Mouse (Mus musculus) ZHBTc4 (cell line): ENCODE measurements at regions not wholly inside any gene's neighbourhood (a gene's known extent, or its start where the extent isn't known, plus 50 kb on each side); places are given as distances from the start of the nearest gene placed in this dataset.

Experiments used
- DNase-seq: peaks from one replicate; pipeline ENCODE4 v3.0.0-alpha.2; 2011; ENCODE audit warnings: low read depth, low spot score

- no peak for DNase-seq
Observed at GRCm38 (mm10) chr2:137591551-137591950, 475.1 kb upstream of the Jag1 start.

- no peak for DNase-seq
Observed at GRCm38 (mm10) chr2:137581491-137581890, 465.0 kb upstream of the Jag1 start.

- DNase-seq = no peak
Observed at GRCm38 (mm10) chr2:137575750-137576149, 459.3 kb upstream of the Jag1 start.

GRCm38 (mm10) chr2:137574845-137575449 is 458.5 kb upstream of the Jag1 start:
- no peak for DNase-seq

- DNase-seq = no peak
Observed at GRCm38 (mm10) chr2:137571146-137571545, 454.7 kb upstream of the Jag1 start.

GRCm38 (mm10) chr2:137566619-137567018 is 450.2 kb upstream of the Jag1 start:
- DNase-seq = no peak

- no peak for DNase-seq
Observed at GRCm38 (mm10) chr2:137564064-137564624, 447.7 kb upstream of the Jag1 start.

GRCm38 (mm10) chr2:137560366-137560765 is 443.9 kb upstream of the Jag1 start:
- no peak for DNase-seq

GRCm38 (mm10) chr2:137553871-137554270 is 437.4 kb upstream of the Jag1 start:
- no peak for DNase-seq

GRCm38 (mm10) chr2:137536581-137536980 is 420.1 kb upstream of the Jag1 start:
- no peak for DNase-seq

- DNase-seq = no peak
Observed at GRCm38 (mm10) chr2:137516271-137516670, 399.8 kb upstream of the Jag1 start.

GRCm38 (mm10) chr2:137515043-137515442 is 398.6 kb upstream of the Jag1 start:
- DNase-seq = no peak

- DNase-seq = no peak
Observed at GRCm38 (mm10) chr2:137513895-137514506, 397.6 kb upstream of the Jag1 start.

GRCm38 (mm10) chr2:137510671-137511235 is 394.3 kb upstream of the Jag1 start:
- no peak for DNase-seq

GRCm38 (mm10) chr2:137501236-137501635 is 384.8 kb upstream of the Jag1 start:
- no peak for DNase-seq

- no peak for DNase-seq
Observed at GRCm38 (mm10) chr2:137497616-137498015, 381.2 kb upstream of the Jag1 start.

GRCm38 (mm10) chr2:137493600-137493999 is 377.2 kb upstream of the Jag1 start:
- no peak for DNase-seq

- no peak for DNase-seq
Observed at GRCm38 (mm10) chr2:137489181-137489682, 372.8 kb upstream of the Jag1 start.

- no peak for DNase-seq
Observed at GRCm38 (mm10) chr2:137468769-137469168, 352.3 kb upstream of the Jag1 start.

- no peak for DNase-seq
Observed at GRCm38 (mm10) chr2:137457061-137457753, 340.8 kb upstream of the Jag1 start.

GRCm38 (mm10) chr2:137456436-137456835 is 340.0 kb upstream of the Jag1 start:
- DNase-seq = no peak

- no peak for DNase-seq
Observed at GRCm38 (mm10) chr2:137446919-137447318, 330.5 kb upstream of the Jag1 start.
